Mouse (Mus musculus) neutrophil, adult 59 days (primary cell): ENCODE results near the gene Nrarp. TPM values are rescaled to one million over a fixed set of nuclear protein-coding genes. Genes with fewer than 3 reads are reported as not detected.

Experiments used
- total RNA-seq, 2 experiments: library from RNA; stranded (reverse); gene quantifications; 1 replicate in 1 of 2; 2 replicates in 1 of 2; pipeline ENCODE4 v1.2.4; 2023

The Nrarp gene
- under 1 TPM; 0.57 to 0.73 TPM for total RNA-seq

GRCm38 (mm10) chr2:25180478-25180903, at the start of gene Nrarp:
Gene Nrarp (plus strand): TSS chr2:25180758.

GRCm38 (mm10) chr2:25196172-25196954, 15.8 kb downstream of the Nrarp start, which contains the start of gene Tor4a:
Gene Tor4a (minus strand): TSS chr2:25196886.

GRCm38 (mm10) chr2:25211121-25211670, 30.6 kb downstream of the Nrarp start, which contains the start of gene Nelfb:
Gene Nelfb (minus strand): TSS chr2:25211489.

GRCm38 (mm10) chr2:25214444-25214843, 33.9 kb downstream of the Nrarp start, which contains the start of gene Stpg3:
Gene Stpg3 (minus strand): TSS chr2:25214637.

GRCm38 (mm10) chr2:25218445-25218844, 37.9 kb downstream of the Nrarp start, which contains the start of gene Fam166a:
Gene Fam166a (plus strand): TSS chr2:25218745.

GRCm38 (mm10) chr2:25224492-25224765, 43.9 kb downstream of the Nrarp start, which contains the start of gene Tubb4b:
Gene Tubb4b (minus strand): TSS chr2:25224702.

Other genes with a start within 250 kb of the Nrarp start
- 100 to 1,000 TPM; 100 to 108 TPM for gene Arrdc1, start 245.5 kb upstream of the Nrarp start, total RNA-seq
- gene Zmynd19, start 231.0 kb upstream of the Nrarp start, total RNA-seq = 10 to 100 TPM in 1 of 2 experiments, 1 to 10 TPM in 1; 9.1 to 11.6 TPM
- 1 to 10 TPM; 4.1 to 4.4 TPM for gene Dph7, start 218.4 kb upstream of the Nrarp start, total RNA-seq
- 10 to 100 TPM; 19.4 to 23.6 TPM for gene Mrpl41, start 205.7 kb upstream of the Nrarp start, total RNA-seq
- gene Pnpla7, start 204.7 kb upstream of the Nrarp start, total RNA-seq = 100 to 1,000 TPM; 193 to 200 TPM
- gene Nsmf, start 126.4 kb upstream of the Nrarp start, total RNA-seq = 10 to 100 TPM; 14.5 to 19.9 TPM
- gene Entpd8, start 100.5 kb upstream of the Nrarp start, total RNA-seq = not detected
- not detected for gene Noxa1, start 85.6 kb upstream of the Nrarp start, total RNA-seq
- gene Tor4a, start 16.1 kb downstream of the Nrarp start, total RNA-seq = 10 to 100 TPM; 39.0 to 42.5 TPM
- gene Nelfb, start 30.7 kb downstream of the Nrarp start, total RNA-seq = 10 to 100 TPM; 46.2 to 55.8 TPM
- under 1 TPM; 0.29 to 0.40 TPM for gene Stpg3, start 33.9 kb downstream of the Nrarp start, total RNA-seq
- not detected for gene Fam166a, start 38.0 kb downstream of the Nrarp start, total RNA-seq
- gene Tubb4b, start 43.9 kb downstream of the Nrarp start, total RNA-seq = 100 to 1,000 TPM; 254 to 279 TPM
- not detected for gene Slc34a3, start 53.6 kb downstream of the Nrarp start, total RNA-seq
- not detected for gene Rnf224, start 56.0 kb downstream of the Nrarp start, total RNA-seq
- gene Rnf208, start 61.5 kb downstream of the Nrarp start, total RNA-seq = under 1 TPM in 1 of 2 experiments, not detected in 1; 0.29 TPM
- not detected for gene Cysrt1, start 61.7 kb downstream of the Nrarp start, total RNA-seq
- 1 to 10 TPM in 1 of 2 experiments, under 1 TPM in 1; 0.53 to 3.2 TPM for gene AL732309.1, start 66.1 kb downstream of the Nrarp start, total RNA-seq
- 10 to 100 TPM; 17.8 to 19.1 TPM for gene Tmem203, start 74.7 kb downstream of the Nrarp start, total RNA-seq
- 10 to 100 TPM; 12.7 to 14.6 TPM for gene Tprn, start 81.9 kb downstream of the Nrarp start, total RNA-seq
- gene Ssna1, start 91.7 kb downstream of the Nrarp start, total RNA-seq = 10 to 100 TPM; 60.4 to 61.5 TPM
- 10 to 100 TPM; 79.1 to 82.3 TPM for gene Anapc2, start 91.7 kb downstream of the Nrarp start, total RNA-seq
- not detected for gene Tmem210, start 107.4 kb downstream of the Nrarp start, total RNA-seq
- gene Lrrc26, start 109.2 kb downstream of the Nrarp start, total RNA-seq = not detected
- not detected for gene Grin1, start 138.4 kb downstream of the Nrarp start, total RNA-seq
- 10 to 100 TPM; 39.8 to 46.7 TPM for gene Man1b1, start 151.6 kb downstream of the Nrarp start, total RNA-seq
- gene Dpp7, start 175.6 kb downstream of the Nrarp start, total RNA-seq = 10 to 100 TPM; 11.1 to 21.8 TPM
- gene Uap1l1, start 184.9 kb downstream of the Nrarp start, total RNA-seq = 10 to 100 TPM; 30.5 to 36.8 TPM
- 10 to 100 TPM in 1 of 2 experiments, 1 to 10 TPM in 1; 9.1 to 11.3 TPM for gene Sapcd2, start 191.6 kb downstream of the Nrarp start, total RNA-seq
- not detected for gene Entpd2, start 215.1 kb downstream of the Nrarp start, total RNA-seq
- gene Npdc1, start 218.6 kb downstream of the Nrarp start, total RNA-seq = not detected
- 10 to 100 TPM; 16.2 to 20.1 TPM for gene Fut7, start 242.5 kb downstream of the Nrarp start, total RNA-seq
- 10 to 100 TPM; 17.7 to 22.9 TPM for gene Abca2, start 247.9 kb downstream of the Nrarp start, total RNA-seq